Mouse (Mus musculus): ENCODE measurements around the gene A230050P20Rik. TPM values are rescaled to one million over a fixed set of nuclear protein-coding genes. Genes with fewer than 3 reads are reported as not detected.
"Not testable (repeated sequence)": the region's sequence is repeated elsewhere in the genome, so short reads cannot be mapped to it uniquely, and the experiment has no call there.

Gene A230050P20Rik
- 4.3 and 7.2 TPM in 2 replicates for polyA plus RNA-seq (2014; fragmentation: Nextera tagmentation; extraction: Ambion mirVana)

DNA sequence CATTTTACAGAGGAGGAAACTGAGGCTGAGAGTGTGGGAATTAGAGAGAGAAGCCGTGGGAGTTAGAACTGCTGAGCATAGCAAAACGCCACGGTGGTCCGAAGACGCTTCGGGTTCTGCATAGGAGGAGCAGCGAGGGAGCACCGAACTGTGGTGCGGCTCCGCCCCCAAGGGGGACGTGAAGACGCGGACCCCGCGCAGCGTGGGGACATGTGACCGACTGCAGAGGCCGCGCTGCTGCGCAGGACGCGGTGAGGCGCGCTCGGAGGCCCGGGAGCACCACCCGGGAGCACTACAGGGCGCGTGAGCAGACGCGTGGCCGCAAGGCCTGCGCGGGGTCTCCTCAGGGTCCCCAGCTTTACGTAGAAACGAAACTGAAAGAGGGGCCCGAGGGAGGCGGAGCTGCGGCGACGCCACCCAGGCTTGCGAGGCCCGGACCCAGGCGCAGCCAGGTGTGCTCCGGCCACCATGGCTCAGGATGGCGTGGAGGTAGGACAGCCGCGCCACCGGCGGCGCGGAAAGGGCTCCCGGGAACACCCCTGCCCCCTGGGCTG lies at the start of gene A230050P20Rik:
Gene A230050P20Rik (plus strand): TSS at position 195 of the 554 bp plus-strand sequence.
- H3K27ac ChIP-seq (ENCODE audit: low read depth, low read length): no peak within 1 kb of the TSS
- no peaks in the 10 kb centered on the region for H3K4me1 ChIP-seq (ENCODE audit: control insufficient read depth, insufficient read depth, low read length)
- 10% methylated on average over 43 of the region's 53 CpGs for WGBS
- peaks cover 26% of the 10 kb centered on the region for H3K27me3 ChIP-seq (ENCODE audit: control insufficient read depth, insufficient read depth, low read length)
- ATAC-seq (ENCODE audit: low read depth): no peak; the same call in 1 of the 2 replicates
- no peaks in the 10 kb centered on the region for H3K9me3 ChIP-seq (ENCODE audit: control insufficient read depth, low read length)
- no peaks in the 10 kb centered on the region for H3K36me3 ChIP-seq (ENCODE audit: control insufficient read depth, insufficient read depth, low read length)
- H3K4me3 ChIP-seq (ENCODE audit: low read depth, low read length): peak within 1 kb of the TSS; percentile 25
- H3K9ac ChIP-seq (replicated peaks; ENCODE audit: low read depth, low read length): peak within 1 kb of the TSS; percentile 34; the same call in 1 of the 2 replicates
- peak within 1 kb of the TSS; percentile 32 for H3K4me2 ChIP-seq (ENCODE audit: low read depth, low read length)

DNA sequence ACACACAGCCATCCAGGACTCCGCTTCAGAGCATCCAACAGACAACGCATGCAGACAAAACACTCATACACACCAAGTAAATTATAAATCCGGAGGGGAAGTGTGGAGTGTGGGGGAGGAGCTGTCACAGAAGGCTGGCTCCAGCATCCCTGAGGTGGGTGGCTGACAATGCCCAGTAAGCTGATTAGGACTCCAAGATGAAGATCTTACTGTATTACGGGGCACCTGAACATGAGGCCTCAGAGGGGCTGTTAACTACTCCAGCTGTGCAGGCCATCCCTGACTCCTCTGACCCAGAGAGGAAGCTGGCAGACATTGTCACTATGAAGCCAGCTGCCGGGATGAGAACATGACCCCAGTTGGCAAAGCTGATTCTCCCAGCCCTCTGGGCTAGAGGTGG lies 48.4 kb upstream of the A230050P20Rik start:
- H3K4me3 ChIP-seq (ENCODE audit: low read depth, low read length): no peak overlapping the region
- no peaks in the 10 kb centered on the region for H3K9me3 ChIP-seq (ENCODE audit: control insufficient read depth, low read length)
- no peak overlapping the region for H3K27ac ChIP-seq (ENCODE audit: low read depth, low read length)
- ATAC-seq (ENCODE audit: low read depth): no peak
- no peak overlapping the region for H3K4me2 ChIP-seq (ENCODE audit: low read depth, low read length)
- no peaks in the 10 kb centered on the region for H3K27me3 ChIP-seq (ENCODE audit: control insufficient read depth, insufficient read depth, low read length)
- 0 out of 2 replicates have a peak, but pooled peaks cover under 1% of the 10 kb centered on the region for H3K4me1 ChIP-seq (ENCODE audit: control insufficient read depth, insufficient read depth, low read length)
- H3K9ac ChIP-seq (replicated peaks; ENCODE audit: low read depth, low read length): no peak overlapping the region
- no peaks in the 10 kb centered on the region for H3K36me3 ChIP-seq (ENCODE audit: control insufficient read depth, insufficient read depth, low read length)
- WGBS: 82% methylated on average over 5 of the region's 5 CpGs

DNA sequence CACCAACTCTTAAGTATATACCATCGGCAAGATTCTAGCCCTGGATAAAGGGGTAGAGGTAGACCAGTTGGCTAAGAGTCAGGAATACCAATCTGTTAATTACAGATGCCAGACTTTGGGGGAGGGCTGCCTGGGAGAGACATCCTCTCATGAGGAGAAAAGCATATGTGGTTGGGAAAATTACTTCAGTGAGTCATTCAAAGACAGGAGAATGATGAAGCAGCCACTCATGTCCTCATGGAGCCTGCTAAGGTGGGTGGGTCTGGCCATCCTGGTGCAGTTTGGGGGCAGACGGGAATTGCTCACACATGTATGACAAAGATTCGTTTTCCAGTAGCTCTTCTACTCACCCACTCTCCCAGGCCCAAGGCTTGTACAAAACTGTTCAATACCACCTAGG lies 45.6 kb upstream of the A230050P20Rik start:
- 87% methylated on average over 3 of the region's 3 CpGs for WGBS
- Histone ChIP-seq H3K36me3 (ENCODE audit: control insufficient read depth, insufficient read depth, low read length) (no peaks in the 10 kb centered on the region), H3K27me3 (ENCODE audit: control insufficient read depth, insufficient read depth, low read length) (no peaks in the 10 kb centered on the region), H3K9ac (replicated peaks; ENCODE audit: low read depth, low read length) (no peak overlapping the region), H3K4me1 (ENCODE audit: control insufficient read depth, insufficient read depth, low read length) (no peaks in the 10 kb centered on the region), H3K4me2 (ENCODE audit: low read depth, low read length) (no peak overlapping the region), H3K27ac (ENCODE audit: low read depth, low read length) (no peak overlapping the region), H3K9me3 (ENCODE audit: control insufficient read depth, low read length) (no peaks in the 10 kb centered on the region), H3K4me3 (ENCODE audit: low read depth, low read length) (no peak overlapping the region)
- ATAC-seq (ENCODE audit: low read depth): no peak

DNA sequence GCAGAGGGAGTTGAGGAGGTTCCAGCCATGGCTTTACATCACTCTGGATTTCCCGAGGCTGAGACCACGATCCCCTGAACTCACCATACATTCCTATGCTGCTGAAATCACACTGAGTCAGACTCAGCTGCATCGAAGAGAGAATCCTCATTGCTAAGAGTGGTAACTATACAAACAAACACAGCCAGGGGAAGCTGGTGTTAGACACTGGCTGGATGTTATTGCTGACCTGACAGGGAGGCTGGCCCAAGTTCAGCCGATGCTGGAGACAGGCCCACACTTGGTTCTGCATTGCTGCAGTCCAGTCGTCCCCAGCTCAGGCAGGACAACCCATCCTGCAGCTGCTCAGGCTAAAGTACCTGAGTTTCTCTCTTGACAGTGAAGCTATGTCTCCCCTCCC lies 42.7 kb upstream of the A230050P20Rik start:
- H3K27me3 ChIP-seq (ENCODE audit: control insufficient read depth, insufficient read depth, low read length): no peaks in the 10 kb centered on the region
- WGBS: 72% methylated on average over 5 of the region's 5 CpGs
- no peaks in the 10 kb centered on the region for H3K36me3 ChIP-seq (ENCODE audit: control insufficient read depth, insufficient read depth, low read length)
- H3K9ac ChIP-seq (replicated peaks; ENCODE audit: low read depth, low read length): no peak overlapping the region
- H3K27ac ChIP-seq (ENCODE audit: low read depth, low read length): no peak overlapping the region
- no peak overlapping the region for H3K4me2 ChIP-seq (ENCODE audit: low read depth, low read length)
- H3K9me3 ChIP-seq (ENCODE audit: control insufficient read depth, low read length): no peaks in the 10 kb centered on the region
- ATAC-seq (ENCODE audit: low read depth): no peak
- no peaks in the 10 kb centered on the region for H3K4me1 ChIP-seq (ENCODE audit: control insufficient read depth, insufficient read depth, low read length)
- H3K4me3 ChIP-seq (ENCODE audit: low read depth, low read length): no peak overlapping the region

- Histone ChIP-seq H3K27ac (ENCODE audit: low read depth, low read length) (no peak overlapping the region), H3K4me1 (ENCODE audit: control insufficient read depth, insufficient read depth, low read length) (no peaks in the 10 kb centered on the region), H3K4me3 (ENCODE audit: low read depth, low read length) (no peak overlapping the region), H3K4me2 (ENCODE audit: low read depth, low read length) (no peak overlapping the region), H3K9ac (replicated peaks; ENCODE audit: low read depth, low read length) (no peak overlapping the region), H3K27me3 (ENCODE audit: control insufficient read depth, insufficient read depth, low read length) (no peaks in the 10 kb centered on the region), H3K36me3 (ENCODE audit: control insufficient read depth, insufficient read depth, low read length) (no peaks in the 10 kb centered on the region), H3K9me3 (ENCODE audit: control insufficient read depth, low read length) (no peaks in the 10 kb centered on the region)
- ATAC-seq (ENCODE audit: low read depth): no peak
- 100% methylated on average over 1 of the region's 1 CpGs for WGBS
These were observed 40.3 kb upstream of the A230050P20Rik start for GRCm38 (mm10) chr9:20828127-20828526.

- no peaks in the 10 kb centered on the region for H3K27me3 ChIP-seq (ENCODE audit: control insufficient read depth, insufficient read depth, low read length)
- ATAC-seq (ENCODE audit: low read depth): peak; percentile 94
- H3K4me3 ChIP-seq (ENCODE audit: low read depth, low read length): no peak overlapping the region
- 15% methylated on average over 19 of the region's 19 CpGs for WGBS
- H3K4me2 ChIP-seq (ENCODE audit: low read depth, low read length): 0 out of 2 replicates have a peak overlapping the region, but pooled peaks have one; percentile 27
- H3K27ac ChIP-seq (ENCODE audit: low read depth, low read length): no peak overlapping the region
- H3K36me3 ChIP-seq (ENCODE audit: control insufficient read depth, insufficient read depth, low read length): no peaks in the 10 kb centered on the region
- no peaks in the 10 kb centered on the region for H3K9me3 ChIP-seq (ENCODE audit: control insufficient read depth, low read length)
- 0 out of 2 replicates have a peak overlapping the region, but pooled peaks have one; percentile 28 for H3K9ac ChIP-seq (replicated peaks; ENCODE audit: low read depth, low read length)
- no peaks in the 10 kb centered on the region for H3K4me1 ChIP-seq (ENCODE audit: control insufficient read depth, insufficient read depth, low read length)
These were observed 37.4 kb upstream of the A230050P20Rik start for GRCm38 (mm10) chr9:20830901-20831643.

DNA sequence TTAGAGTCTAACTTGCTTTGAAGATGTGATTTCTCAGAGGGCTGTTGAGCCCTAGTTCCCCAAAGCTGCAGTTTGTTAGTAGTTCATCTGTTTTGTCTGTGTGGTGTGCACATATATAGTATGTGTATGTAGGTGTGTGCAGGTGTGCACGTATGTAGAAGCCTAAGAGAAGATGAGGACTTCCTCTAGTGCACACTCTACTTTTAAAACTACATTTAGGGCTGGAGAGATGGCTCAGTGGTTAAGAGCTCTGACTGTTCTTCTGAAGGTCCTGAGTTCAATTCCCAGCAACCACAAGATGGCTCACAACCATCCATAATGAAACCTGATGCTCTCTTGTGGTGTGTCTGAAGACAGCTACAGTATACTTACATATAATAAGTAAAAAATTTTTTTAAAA lies 33.6 kb upstream of the A230050P20Rik start:
- Histone ChIP-seq H3K9ac (replicated peaks; ENCODE audit: low read depth, low read length) (no peak overlapping the region), H3K27ac (ENCODE audit: low read depth, low read length) (no peak overlapping the region), H3K4me3 (ENCODE audit: low read depth, low read length) (no peak overlapping the region), H3K4me1 (ENCODE audit: control insufficient read depth, insufficient read depth, low read length) (no peaks in the 10 kb centered on the region), H3K36me3 (ENCODE audit: control insufficient read depth, insufficient read depth, low read length) (no peaks in the 10 kb centered on the region), H3K9me3 (ENCODE audit: control insufficient read depth, low read length) (no peaks in the 10 kb centered on the region), H3K27me3 (ENCODE audit: control insufficient read depth, insufficient read depth, low read length) (no peaks in the 10 kb centered on the region), H3K4me2 (ENCODE audit: low read depth, low read length) (no peak overlapping the region)
- 89% methylated on average over 1 of the region's 1 CpGs for WGBS
- ATAC-seq (ENCODE audit: low read depth): no peak

DNA sequence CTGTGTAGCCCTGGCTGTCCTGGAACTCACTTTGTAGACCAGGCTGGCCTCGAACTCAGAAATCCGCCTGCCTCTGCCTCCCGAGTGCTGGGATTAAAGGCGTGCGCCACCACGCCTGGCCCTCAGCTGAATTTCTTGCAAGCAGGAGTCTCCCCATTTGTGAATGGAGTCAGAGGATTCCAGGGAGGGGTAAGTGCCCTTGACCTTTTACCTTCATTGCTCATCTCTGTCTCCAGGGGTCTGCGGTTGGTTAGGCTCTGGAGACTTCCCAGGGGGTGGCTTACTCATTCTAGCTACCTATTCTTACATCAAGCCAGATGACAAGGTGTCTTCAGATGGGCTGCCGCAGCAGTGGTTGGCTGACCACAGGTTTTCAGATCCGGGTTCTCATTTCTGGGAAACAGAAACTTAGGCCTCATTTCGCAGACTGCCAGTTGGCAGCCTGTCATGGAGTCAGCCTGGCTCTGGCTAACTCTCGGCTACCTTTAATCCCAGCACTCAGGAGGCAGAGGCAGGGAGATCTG lies 32.9 kb upstream of the A230050P20Rik start:
- not testable (repeated sequence) for H3K9ac ChIP-seq (replicated peaks; ENCODE audit: low read depth, low read length); H3K4me3 ChIP-seq (ENCODE audit: low read depth, low read length); H3K9me3 ChIP-seq (ENCODE audit: control insufficient read depth, low read length); H3K4me1 ChIP-seq (ENCODE audit: control insufficient read depth, insufficient read depth, low read length); H3K27me3 ChIP-seq (ENCODE audit: control insufficient read depth, insufficient read depth, low read length); H3K27ac ChIP-seq (ENCODE audit: low read depth, low read length); ATAC-seq (ENCODE audit: low read depth); H3K4me2 ChIP-seq (ENCODE audit: low read depth, low read length); H3K36me3 ChIP-seq (ENCODE audit: control insufficient read depth, insufficient read depth, low read length)
- WGBS: 84% methylated on average over 9 of the region's 11 CpGs

All from neural tube, embryonic 14.5 days (tissue).